Mouse (Mus musculus) liver, embryonic 14.5 days (tissue): ENCODE results near the gene Adap1.
"Not testable (repeated sequence)": the region's sequence is repeated elsewhere in the genome, so short reads cannot be mapped to it uniquely, and the experiment has no call there.

ENCODE experiments used
- CTCF ChIP-seq: IDR thresholded peaks from 2 replicates; pipeline ENCODE4 v1.5.1; 2016; ENCODE audit warnings: antibody characterized with exemption, low read depth, control low read depth
- EP300 ChIP-seq: IDR thresholded peaks from 2 replicates; pipeline ENCODE4 v1.6.1; 2016; ENCODE audit warnings: antibody characterized with exemption, low read depth

- TF ChIP-seq CTCF, result peak; percentile 51
- TF ChIP-seq EP300, result not testable (repeated sequence)
Measured at GRCm38 (mm10) chr5:139334394-139334793, 9.0 kb upstream of the Adap1 start.
